In genomic region chr13:31341282-31342100, GRCm38 (mm10) we compare ENCODE assay signal across 11 mouse cellular contexts.
DNase-seq lines count a peak whose midpoint lies in the region.
"Had no signal": no experiment of that assay in that cellular context is flagged by ENCODE, and none has a peak within 500 bp of the region (broad histone marks: within the 10 kb centered on the region; RNA-seq: fewer than 3 reads in every experiment).

No protein-coding gene starts in this region.

- DNase-seq in kidney, adult 18-20 months, result peak; percentile 53
- no peak for DNase-seq in kidney, postnatal 10 days
- peak; percentile 22 for DNase-seq in right cerebral cortex, postnatal 25 days
- DNase-seq in right cerebral cortex, postnatal 4 days, result no peak
- DNase-seq in layer of hippocampus, adult 9-10 months (ENCODE audit: low spot score), result peak; percentile 6
- DNase-seq in heart, postnatal 4 days, result no peak
- DNase-seq in adrenal gland, adult 18-20 months (ENCODE audit: low spot score in 2 of 2), result no peak
- DNase-seq: cerebellum, postnatal 10 days; gastrocnemius, adult 2 months; retina, postnatal 1 day; thymus, postnatal 25 days had no signal

Comparison
In these comparisons a context has a peak if more than half of its experiments do, and no peak if none do; other contexts are left out.
1. DNase-seq: peak in kidney, adult 18-20 months (single experiment), right cerebral cortex, postnatal 25 days (single experiment) and layer of hippocampus, adult 9-10 months (single experiment); none in kidney, postnatal 10 days (single experiment), right cerebral cortex, postnatal 4 days (single experiment), heart, postnatal 4 days (single experiment) and adrenal gland, adult 18-20 months (0 of 2).